Mouse (Mus musculus) neural tube, embryonic 10.5 days (tissue): Measurements from ENCODE around the gene AC161166.1.
A peak's percentile ranks its signal among the peaks of the same experiment; 100 is the strongest.

Experiments
- DNase-seq: peaks from one replicate; pipeline ENCODE4 v3.0.0-alpha.2; 2017; ENCODE audit warnings: low spot score; ENCODE audit errors: extremely low spot score

AC161166.1 gene

DNA sequence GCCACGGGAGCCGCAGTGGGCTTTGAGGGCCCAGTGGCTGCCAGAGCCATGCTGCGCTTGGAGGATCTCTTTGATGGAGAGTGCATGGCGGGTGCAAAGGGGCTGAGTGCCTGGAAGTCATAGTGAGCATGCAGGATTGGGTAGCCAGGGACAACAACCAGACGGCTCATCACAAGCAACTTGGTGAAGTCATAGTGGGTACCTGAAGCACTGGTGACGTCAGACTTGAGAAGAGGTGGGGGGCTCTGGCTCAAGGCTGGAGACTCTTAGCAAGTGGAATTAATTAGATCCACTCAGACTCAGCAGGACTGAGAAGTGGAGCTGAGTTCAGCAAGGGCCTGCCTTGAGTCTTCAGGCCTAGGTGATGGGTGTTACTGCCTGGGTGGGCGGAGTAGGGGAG is at the start of gene AC161166.1:
TSS of gene AC161166.1 (minus strand) at position 101 of the 400 bp plus-strand sequence.
- DNase-seq, result no peak

DNA sequence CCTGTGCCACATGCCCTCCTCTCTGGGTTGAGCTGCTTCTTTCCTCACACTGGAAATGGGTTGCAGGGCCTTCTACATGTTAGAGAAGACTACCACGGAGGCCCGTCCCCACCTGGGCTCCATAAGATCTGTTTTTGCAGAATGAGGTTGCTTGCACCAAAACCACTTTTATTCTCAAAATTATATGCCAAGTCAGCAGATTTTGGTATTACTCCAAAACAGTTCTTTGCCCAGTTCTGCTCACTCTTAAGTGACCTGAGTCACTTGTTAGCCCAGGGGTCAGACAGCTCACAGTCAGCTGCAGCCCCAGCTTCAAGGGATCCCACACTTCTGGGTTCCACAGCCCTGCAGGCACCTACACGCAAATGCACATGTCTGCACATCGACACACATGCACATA is 49.2 kb upstream of the AC161166.1 start:
- DNase-seq, result no peak

DNA sequence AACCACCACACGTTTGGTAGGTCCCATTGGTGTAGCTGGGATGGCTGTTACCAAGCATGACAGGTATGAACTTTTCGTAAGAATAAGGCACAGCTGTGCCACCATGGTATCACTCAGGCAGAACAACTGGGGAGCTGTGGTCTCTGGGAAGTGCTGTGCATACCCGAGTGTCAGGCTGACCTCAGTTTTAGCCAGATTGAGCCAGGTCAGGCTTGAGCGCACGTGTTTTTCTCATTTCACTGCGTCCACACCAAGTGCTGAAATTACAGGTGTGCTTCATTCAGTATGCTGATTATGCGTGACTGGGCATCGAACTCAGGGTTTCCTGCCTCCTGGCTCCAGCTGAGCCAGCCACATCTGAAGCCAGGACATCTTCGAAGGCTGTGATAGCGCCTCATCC is 43.5 kb upstream of the AC161166.1 start:
- no peak for DNase-seq

DNA sequence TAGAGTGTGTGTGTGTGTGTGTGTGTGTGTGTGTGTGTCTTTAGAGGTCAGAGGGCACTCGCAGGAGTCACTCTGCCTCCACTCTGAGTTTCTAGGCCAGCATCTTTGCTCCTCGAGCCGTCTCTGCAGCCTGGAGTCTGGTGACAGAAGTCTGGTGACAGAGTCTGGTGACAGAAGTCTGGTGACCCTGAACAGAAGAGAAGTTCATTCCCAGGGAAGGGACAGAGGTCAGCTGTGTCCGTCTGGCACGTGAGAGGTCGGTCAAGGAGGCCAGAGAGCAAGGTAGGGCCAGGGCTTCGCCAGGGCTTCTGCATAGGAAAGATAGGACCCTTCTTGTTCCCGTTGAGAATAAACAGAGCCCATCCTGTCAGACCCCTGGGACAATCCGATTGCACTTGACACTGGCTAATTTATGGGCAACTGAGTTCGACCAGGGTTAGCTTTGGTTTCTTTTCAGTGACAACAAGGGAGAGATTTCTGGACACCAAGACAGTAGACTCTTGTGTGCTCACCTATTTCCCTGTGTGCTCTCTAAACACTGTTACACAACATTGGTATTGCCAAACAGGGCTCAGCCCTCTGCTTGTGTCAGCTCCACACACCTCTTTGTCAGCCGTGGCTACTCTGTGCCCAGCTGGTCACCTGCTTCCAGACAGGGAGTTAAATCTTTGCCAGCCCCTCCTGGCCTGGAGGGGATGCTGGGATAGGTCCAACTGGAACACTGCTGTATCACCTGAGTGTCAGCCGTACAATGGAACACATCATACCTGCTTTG is 39.9 kb upstream of the AC161166.1 start:
- DNase-seq, result no peak

DNA sequence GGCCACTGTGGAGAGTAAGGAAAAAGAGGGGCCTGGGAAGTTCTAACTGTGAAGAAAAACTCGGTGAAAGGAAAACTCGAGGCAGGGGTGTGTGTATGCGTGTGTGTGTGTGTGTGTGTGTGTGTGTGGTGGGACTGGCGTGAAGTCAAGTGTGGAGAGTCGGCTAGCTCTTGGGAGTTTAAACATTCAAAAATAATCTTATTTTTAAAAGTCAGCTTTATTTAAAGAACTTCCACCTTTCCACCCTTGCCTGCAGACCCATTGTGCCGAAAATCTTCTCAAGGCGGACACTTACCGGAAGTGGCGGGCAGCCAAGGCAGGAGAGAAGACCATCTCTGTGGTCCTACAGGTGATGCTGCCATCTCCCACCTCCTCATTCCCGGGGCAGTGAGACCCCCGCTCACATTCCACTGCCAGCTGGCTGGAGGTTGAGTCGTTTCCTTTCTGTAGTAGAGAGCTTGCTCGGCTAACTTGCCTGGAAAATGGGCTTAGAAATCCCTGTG is 35.3 kb upstream of the AC161166.1 start:
- no peak for DNase-seq

DNA sequence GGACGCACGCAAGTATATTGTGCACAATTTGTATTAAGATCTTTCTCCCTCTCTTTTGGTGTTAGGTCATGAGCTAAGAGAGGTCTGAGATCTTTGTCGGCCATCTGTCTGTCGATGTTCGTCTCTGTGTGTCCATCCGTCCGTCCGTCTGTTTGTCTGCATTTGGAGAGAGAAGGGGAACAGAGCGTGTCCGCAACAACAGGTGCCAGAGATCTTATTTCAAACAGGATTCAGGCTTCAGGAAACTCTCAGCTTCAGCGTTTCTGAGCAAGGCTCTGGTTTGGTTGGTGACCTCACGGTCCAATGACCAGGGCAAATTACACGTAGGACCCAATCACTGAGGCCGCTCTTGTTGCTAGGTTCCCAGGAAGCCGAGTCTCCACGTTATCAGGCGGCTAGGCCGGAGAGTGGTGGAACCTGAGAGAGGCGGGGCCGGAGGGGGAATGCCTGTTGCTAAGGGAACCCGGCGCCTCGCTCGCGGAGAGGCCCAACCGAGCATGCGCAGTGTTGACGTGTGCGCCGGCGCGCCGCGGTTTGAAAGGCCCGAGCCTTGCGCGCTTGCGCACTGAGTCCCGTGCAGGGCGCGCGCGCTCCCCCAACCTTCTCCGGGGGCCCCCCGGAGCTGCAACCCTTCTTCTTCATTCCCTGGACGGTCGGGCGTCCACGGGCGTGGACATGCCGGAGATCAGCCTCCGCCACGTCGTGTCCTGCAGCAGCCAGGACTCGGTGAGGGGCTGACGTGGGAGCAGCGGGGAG is 34.6 kb upstream of the AC161166.1 start:
- DNase-seq, result peak; percentile 99

DNA sequence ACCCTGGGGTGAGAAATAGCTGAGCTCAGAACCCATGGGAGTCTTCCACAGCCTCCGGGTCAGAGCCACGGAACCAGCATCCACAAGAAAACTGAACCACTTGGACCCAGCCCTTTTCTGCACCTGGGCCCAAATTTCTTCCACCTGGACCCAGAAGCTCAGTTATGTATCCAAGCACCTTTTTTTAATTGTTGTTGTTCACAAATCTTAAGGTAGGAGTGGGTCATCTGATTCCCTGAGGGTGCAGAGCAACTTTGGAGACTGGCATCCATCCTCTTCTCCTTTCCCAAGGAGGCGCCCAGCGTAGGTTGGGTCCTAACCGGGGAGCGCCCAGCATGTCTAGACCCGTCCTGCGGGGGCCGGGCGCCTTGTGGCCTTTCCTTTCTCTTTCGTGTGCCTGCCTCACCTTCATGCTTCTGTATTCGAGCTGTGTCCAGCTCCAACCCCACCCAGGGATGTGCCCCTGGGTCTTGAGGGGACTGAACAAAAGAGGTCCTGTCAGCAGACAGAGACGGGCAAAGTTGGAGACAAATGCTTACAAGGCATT is 33.9 kb upstream of the AC161166.1 start, which contains the start of the genes Pinlyp and Xrcc1:
TSS of gene Pinlyp (minus strand) at position 51 of the 547 bp plus-strand sequence.
TSS of gene Xrcc1 (plus strand) at position 222 of the 547 bp plus-strand sequence.
- peak; percentile 21 for DNase-seq

DNA sequence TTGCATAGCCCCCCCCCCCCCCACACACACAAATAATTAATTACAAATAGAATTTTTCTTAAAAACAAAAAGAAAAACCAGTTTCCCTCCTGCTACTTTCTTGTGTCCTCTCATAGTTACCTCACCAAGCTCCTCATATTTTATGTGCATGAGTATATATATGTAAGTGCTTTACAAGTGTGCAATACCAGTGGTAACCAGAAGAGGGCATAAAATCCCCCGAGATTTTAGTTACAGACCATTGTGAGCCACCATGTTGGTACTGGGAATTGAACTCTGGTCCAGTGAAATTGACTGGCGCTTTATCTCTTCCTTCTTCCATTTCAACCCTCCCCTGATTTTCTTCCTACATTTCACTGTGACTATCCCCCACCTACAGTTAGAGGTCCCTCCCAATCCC is 32.3 kb upstream of the AC161166.1 start:
- DNase-seq, result no peak

DNA sequence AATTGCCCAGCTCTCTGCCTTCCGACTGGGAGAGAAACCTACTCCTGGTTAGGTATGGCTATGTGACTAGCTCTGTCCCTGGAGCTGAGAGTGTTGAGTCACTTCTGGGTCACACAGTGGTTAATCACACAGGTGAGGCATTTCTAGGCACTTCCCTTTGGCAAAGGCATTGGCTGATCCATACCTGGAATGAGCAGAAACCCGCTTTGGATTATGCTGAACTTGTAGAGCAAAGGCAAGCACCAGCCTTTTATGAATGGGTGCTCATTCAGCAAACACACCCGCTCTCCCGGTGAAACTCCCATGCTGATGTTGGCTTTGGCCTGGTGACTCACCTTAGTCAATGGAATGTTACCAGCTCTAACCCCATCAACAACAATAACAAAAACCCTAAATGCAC is 27.4 kb upstream of the AC161166.1 start:
- DNase-seq, result no peak

DNA sequence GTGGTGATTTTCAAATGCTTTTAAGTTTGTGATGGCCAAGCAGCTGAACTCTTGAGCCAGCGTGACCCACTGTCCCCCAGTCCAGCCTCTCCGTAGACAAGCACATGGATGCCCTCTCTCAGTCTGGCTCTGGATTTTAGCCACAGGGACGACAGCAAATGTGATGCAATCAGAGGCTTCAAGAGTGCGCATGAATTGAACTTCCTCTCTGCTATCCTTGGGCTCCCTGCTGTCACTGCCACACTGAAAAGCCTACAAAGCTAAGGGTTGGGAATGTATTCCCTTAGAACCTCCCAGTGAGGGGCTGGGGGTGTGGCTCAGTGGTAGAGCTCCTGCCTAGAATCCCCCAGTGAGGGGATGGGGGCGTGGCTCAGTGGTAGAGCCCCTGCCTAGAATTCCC is 26.4 kb upstream of the AC161166.1 start:
- no peak for DNase-seq

DNA sequence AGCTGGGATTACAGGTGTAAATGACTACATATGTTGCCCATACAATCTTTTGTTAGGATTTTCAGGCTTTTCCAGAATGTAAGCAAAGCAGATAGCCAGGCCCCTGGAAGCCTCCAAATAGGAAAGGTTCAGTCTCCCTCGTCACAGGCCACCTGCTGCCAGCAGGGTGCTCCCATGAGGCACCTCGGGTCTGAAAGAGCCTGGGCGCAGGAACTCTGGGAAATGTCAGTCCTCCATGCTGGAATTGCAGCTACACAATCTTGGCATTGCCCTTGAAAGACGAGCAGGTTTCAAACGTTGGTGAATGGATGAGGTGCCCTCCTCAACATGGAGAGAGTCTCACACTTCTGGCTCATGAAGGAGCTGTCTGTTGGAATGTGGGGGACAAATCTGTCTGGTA is 25.9 kb upstream of the AC161166.1 start:
- no peak for DNase-seq

DNA sequence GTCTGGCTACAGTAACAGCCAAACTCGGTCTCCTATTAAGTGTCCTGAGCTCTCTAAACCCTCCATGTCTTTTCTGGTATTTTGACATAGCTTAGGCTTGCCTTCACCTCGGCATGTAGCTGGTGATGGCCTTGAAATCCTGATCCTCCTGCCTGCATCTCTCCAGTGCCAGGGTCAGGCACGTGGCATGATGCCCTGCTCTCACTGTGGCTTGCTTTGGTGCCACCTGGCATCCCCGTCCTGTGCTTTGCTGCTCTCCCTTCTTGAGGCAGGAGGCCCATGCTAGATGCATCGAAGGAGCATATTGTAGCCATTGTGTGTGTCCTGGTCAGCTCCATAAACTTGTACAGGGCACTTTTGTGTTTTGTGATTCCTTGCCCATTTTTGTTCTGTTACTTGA is 25.3 kb upstream of the AC161166.1 start:
- DNase-seq, result no peak

DNA sequence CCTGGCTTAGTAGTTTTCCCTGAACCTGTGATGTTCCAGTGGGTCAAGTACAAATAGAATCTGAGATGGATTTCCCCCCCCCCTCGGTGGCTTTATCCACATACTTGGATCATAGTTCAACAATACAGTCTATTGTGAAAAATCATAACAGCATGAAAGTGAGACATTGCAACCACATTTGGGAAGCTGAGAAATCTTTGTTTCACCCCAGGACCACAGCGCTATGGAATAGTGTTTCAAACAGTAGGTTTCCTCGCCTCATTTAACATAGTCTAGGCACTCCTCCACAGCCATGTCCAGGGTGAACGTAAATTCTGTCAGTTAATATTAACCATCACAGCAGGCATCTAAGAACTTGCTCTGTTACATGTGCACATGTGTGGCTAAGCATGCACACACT is 24.8 kb upstream of the AC161166.1 start:
- DNase-seq, result no peak

DNA sequence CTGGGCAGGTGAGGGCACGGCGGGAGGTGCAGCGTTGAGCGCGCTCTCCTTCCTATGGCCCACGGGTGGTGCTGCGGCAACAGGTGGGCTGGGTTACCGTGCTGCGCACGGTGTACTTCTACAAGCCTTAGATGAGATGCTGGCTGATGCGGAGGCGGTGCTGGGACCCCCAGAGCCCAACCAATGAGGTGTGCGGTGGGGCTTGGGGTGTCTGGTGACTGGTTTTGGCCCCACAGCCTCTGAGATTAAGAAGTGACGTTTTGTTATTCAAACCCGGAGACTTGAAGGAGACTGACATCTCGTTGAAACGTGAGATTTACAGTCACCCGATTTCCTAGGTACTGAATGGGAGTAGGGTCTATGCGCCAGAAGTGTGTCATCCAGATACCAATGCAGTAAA is 22.0 kb upstream of the AC161166.1 start:
- no peak for DNase-seq

DNA sequence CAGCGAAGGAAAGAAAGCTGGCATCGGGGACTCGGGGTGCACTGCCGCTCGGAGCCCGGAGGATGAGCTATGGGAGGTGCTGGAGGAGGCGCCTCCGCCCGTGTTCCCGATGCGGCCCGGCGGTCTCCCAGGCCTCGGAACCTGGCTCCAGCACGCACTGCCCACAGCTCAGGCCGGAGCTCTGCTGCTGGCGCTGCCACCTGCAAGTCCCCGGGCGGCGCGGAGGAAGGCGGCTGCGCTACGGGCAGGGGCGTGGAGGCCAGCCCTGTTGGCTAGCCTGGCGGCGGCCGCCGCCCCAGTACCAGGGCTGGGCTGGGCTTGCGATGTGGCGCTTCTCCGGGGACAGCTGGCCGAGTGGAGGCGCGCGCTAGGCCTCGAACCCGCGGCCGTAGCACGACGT is 21.6 kb upstream of the AC161166.1 start:
- no peak for DNase-seq

DNA sequence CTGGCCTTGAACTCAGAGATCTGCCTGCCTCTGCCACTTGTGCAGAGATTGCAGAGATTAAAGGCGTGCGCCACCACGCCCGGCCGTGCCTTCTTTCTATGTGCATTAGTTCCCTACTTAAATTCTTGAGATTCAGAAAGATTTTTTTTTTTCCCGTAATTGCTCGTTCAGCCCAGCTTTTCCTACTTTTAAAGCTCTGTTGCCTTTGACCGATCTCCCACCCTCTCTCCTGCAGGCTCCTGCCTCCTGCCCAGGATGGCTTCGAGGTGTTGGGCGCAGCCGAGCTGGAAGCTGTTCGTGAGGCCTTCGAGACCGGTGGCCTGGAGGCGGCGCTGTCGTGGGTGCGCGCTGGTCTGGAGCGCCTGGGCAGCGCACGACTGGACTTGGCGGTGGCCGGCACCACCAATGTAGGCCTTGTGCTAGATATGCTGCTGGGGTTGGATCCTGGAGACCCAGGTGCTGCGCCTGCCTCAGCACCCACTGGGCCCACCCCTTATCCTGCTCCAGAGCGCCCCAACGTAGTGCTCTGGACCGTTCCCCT is 20.8 kb upstream of the AC161166.1 start:
- DNase-seq, result no peak

DNA sequence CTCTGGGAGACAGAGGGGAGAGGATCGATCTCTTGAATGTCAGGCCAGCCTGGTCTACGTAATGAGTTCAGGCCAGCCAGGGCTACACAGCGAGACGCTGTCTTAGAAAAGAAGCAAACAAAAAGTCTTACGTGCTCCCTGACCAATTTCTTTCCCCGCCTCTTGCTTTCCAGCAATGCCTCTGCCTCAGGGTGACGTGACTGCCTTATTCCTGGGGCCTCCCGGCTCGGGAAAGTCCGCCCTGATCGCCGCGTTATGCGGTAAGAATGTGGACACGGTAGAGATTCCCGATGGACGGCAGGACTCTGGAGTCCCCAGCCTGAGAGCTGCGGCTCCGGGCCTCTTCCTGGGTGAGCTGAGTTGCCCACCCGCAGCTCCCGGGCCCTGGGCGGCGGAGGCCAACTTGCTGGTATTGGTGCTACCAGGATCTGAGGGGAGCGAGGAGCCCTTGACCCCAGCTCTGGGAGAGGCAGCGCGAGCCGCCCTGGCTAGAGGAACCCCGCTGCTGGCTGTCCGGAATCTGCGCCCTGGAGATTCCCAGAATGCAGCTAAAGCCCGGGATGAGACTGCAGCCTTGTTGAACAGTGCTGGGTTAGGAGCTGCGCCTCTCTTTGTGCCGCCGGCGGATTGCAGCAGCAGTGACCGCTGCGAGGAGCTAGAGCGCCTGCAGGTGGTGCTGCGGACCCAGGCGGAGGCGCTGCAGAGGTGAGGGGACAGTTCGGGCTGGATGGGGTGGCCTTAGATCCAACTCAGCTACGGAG is 19.1 kb upstream of the AC161166.1 start:
- peak; percentile 83 for DNase-seq

DNA sequence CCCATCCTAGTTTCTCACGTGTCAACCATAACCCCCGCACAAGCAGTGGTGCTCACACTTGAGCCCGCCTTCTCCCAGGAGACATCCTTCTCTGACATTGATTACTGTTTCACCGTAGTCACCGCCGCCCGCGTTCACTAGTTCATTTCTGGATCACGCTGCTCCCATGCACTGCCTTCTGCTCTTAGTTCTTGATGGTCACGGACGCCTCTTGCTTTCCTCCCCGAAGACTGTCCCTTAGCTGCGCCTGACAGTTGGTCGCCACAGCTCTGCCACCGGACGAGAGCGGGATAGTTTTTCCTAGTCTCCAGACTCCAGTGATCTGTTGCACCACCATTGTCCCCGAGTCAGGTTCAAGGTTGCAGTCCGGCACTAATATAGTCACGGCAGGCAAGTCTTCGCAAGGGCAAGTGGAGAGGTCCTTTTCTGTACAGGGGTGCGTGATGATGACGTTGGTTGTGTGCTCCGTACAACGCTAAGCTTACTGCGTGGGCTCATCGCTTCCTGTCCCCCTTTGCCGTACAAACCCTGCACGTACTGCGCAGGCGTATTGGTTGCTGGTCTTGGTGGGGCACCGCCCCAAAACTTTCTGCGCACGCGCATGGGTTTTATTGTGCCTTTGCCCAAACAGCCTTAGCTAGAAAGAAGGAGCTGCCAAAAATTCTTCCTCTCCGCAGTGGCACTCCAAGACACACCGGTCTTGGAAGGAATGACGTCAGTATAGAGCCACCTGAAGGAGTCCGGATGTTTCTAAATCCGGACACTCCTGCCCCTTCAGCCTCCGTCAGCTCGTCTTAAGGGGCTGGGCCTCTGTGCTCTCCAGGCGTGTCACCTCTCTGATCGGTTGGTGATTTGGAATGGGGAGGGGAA is 18.0 kb upstream of the AC161166.1 start, which contains the start of gene Irgq:
TSS of gene Irgq (plus strand) at position 628 of the 870 bp plus-strand sequence.
- peak; percentile 98 for DNase-seq

DNA sequence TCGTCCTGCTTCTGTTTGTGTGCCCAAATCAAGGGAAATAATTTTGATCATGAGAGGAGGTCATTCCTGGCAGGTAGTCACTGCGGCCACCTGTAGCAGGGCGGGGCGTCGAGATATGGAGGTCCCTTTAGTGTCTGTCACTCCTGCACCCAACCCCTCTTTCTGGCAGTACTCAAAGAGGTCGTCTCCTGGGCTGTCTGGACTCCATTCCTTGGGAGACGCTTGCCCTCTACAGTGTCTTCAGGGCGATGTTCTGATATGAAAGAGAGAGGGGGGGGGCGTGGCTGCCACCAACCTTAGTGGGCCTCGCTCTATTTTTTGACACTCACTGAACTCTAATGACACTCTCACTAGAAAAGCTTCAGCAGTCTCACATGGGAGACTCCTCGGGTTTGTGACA is 17.3 kb upstream of the AC161166.1 start:
- DNase-seq, result no peak

DNA sequence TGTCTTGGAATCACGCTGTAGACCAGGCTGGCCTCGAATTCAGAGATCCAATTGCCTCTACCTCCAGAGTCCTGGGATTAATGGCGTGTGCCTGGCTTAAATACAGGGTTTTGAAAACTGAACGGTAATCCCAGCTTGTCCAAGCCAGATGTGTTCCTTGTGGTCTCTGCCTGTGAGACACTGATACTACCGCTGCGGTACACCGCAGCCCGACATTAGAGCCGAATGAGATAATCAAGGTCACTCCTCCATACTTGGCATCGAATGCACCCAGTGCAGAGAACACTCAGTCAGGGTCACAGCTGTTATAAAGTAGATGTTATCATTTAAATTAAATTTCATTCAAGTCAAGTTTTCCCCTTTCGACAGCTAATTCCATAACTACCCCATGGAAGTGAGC is 16.6 kb upstream of the AC161166.1 start:
- no peak for DNase-seq
